Mouse (Mus musculus) heart, adult 8-10 months (tissue): ENCODE results near the gene Neu3. TPM values are rescaled to one million over a fixed set of nuclear protein-coding genes. Genes with fewer than 3 reads are reported as not detected.

Experiments used
- DNase-seq: peaks from one replicate; pipeline ENCODE4 v3.0.0; 2022; ENCODE audit warnings: low spot score
- total RNA-seq, 4 experiments: library from RNA; stranded (reverse); gene quantifications; 2 replicates each; pipeline ENCODE4 v1.2.4; 2022

The Neu3 gene
- total RNA-seq, result 1 to 10 TPM; 3.3 to 5.4 (median 4.8) TPM

GRCm38 (mm10) chr7:99828083-99828570 lies at the start of gene Neu3:
Gene Neu3, minus strand, starts transcription at chr7:99828417.
- DNase-seq, result peak; percentile 94

- peak; percentile 73 for DNase-seq
Observed at GRCm38 (mm10) chr7:99876345-99876744, 48.1 kb upstream of the Neu3 start.

- no peak for DNase-seq
Observed at GRCm38 (mm10) chr7:99875891-99876290, 47.7 kb upstream of the Neu3 start.

- no peak for DNase-seq
Observed at GRCm38 (mm10) chr7:99873965-99874364, 45.7 kb upstream of the Neu3 start.

- no peak for DNase-seq
Observed at GRCm38 (mm10) chr7:99869296-99869695, 41.1 kb upstream of the Neu3 start.

- no peak for DNase-seq
Observed at GRCm38 (mm10) chr7:99865219-99865618, 37.0 kb upstream of the Neu3 start.

- DNase-seq, result no peak
Observed at GRCm38 (mm10) chr7:99864241-99865028, 36.2 kb upstream of the Neu3 start.

- DNase-seq, result no peak
Observed at GRCm38 (mm10) chr7:99863362-99863761, 35.1 kb upstream of the Neu3 start, which contains the start of gene Spcs2. Gene Spcs2, minus strand, starts transcription at chr7:99863462.

GRCm38 (mm10) chr7:99858813-99859585 lies 30.8 kb upstream of the Neu3 start, which contains the start of gene Xrra1:
Gene Xrra1, plus strand, starts transcription at chr7:99859116.
- peak; percentile 97 for DNase-seq

- no peak for DNase-seq
Observed at GRCm38 (mm10) chr7:99858175-99858812, 30.1 kb upstream of the Neu3 start.

GRCm38 (mm10) chr7:99856266-99856861 lies 28.1 kb upstream of the Neu3 start:
- no peak for DNase-seq

- no peak for DNase-seq
Observed at GRCm38 (mm10) chr7:99854311-99854710, 26.1 kb upstream of the Neu3 start.

GRCm38 (mm10) chr7:99853350-99853749 lies 25.1 kb upstream of the Neu3 start:
- no peak for DNase-seq

- DNase-seq, result no peak
Observed at GRCm38 (mm10) chr7:99851618-99852017, 23.4 kb upstream of the Neu3 start.

- DNase-seq, result no peak
Observed at GRCm38 (mm10) chr7:99851121-99851520, 22.9 kb upstream of the Neu3 start.

- DNase-seq, result no peak
Observed at GRCm38 (mm10) chr7:99850534-99850933, 22.3 kb upstream of the Neu3 start.

GRCm38 (mm10) chr7:99845533-99846236 lies 17.5 kb upstream of the Neu3 start:
- DNase-seq, result peak; percentile 17

- DNase-seq, result no peak
Observed at GRCm38 (mm10) chr7:99838241-99838640, 10.0 kb upstream of the Neu3 start.

GRCm38 (mm10) chr7:99837358-99838071 lies 9.3 kb upstream of the Neu3 start:
- no peak for DNase-seq

GRCm38 (mm10) chr7:99836781-99837180 lies 8.6 kb upstream of the Neu3 start:
- DNase-seq, result no peak
